In the genomic region with DNA sequence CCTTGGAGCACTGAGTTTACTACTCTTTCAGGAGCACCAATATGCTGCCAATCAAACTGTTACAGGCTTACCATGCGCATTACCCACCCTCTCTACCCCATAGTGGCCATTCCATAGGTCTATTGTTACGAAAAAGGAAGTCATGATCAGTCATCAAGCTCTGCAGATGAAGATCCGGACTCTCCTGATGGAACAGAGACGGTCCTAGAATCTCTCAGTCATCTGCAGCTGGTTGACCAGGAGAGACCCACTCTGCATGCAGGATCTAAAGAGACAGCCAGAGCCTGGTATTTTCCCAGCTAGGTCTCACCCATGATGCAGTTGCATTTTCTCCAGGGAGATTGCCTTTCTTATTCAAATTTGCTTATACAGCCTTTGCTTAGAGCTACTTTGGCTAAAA, we compare ENCODE assay signal across 25 mouse cellular contexts. TPM values are rescaled to one million over a fixed set of nuclear protein-coding genes. Genes with fewer than 3 reads are reported as not detected.
A peak's percentile ranks its signal among the peaks of the same experiment; 100 is the strongest.
DNase-seq lines count a peak whose midpoint lies in the region; ATAC-seq and TF ChIP-seq lines count a peak whose summit lies in the region.
"Had no signal": no experiment of that assay in that cellular context is flagged by ENCODE, and none has a peak within 500 bp of the region (broad histone marks: within the 10 kb centered on the region; RNA-seq: fewer than 3 reads in every experiment).

No protein-coding gene starts in this region.

- ATAC-seq in G1E (ENCODE audit: extremely low read depth, insufficient number of reproducible peaks, low FRiP score, poor library complexity, severe bottlenecking): peak; percentile 49
- ATAC-seq: forebrain, embryonic 14.5 days; forebrain, postnatal 0 days; intestine, embryonic 16.5 days had no signal

- H3K27ac ChIP-seq in ES-Bruce4 (ENCODE audit: insufficient read depth, low read length): peak overlapping the region; percentile 93
- H3K27ac ChIP-seq: embryonic facial prominence, embryonic 12.5 days; embryonic facial prominence, embryonic 15.5 days; gastrocnemius, adult 2 months; heart, adult 2 months; heart, embryonic 10.5 days; hindbrain, embryonic 12.5 days; hindbrain, embryonic 15.5 days had no signal

- no peak for TF ChIP-seq POLR2A in ES-Bruce4 (IDR thresholded peaks at IDR 0.05; ENCODE audit: insufficient read depth, low read length)

- no peaks in the 10 kb centered on the region for H3K27me3 ChIP-seq in ES-Bruce4 (ENCODE audit: control insufficient read depth, insufficient read depth, low read length, poor library complexity, severe bottlenecking)
- peaks cover 12% of the 10 kb centered on the region for H3K27me3 ChIP-seq in G1E (ENCODE audit: insufficient read depth, low read length)
- H3K27me3 ChIP-seq: embryonic facial prominence, embryonic 12.5 days had no signal

- 0 out of 2 replicates have a peak overlapping the region, but pooled peaks have one; percentile 12 for H3K4me3 ChIP-seq in ES-Bruce4 (ENCODE audit: low read depth, low read length)
- no peak overlapping the region for H3K4me3 ChIP-seq in G1E (ENCODE audit: low read depth, low read length)
- H3K4me3 ChIP-seq: embryonic facial prominence, embryonic 12.5 days; embryonic facial prominence, embryonic 15.5 days; gastrocnemius, adult 2 months; heart, adult 2 months; heart, embryonic 10.5 days; hindbrain, embryonic 12.5 days; hindbrain, embryonic 15.5 days had no signal

- no peaks in the 10 kb centered on the region for H3K9me3 ChIP-seq in ES-Bruce4 (replicated peaks; ENCODE audit: control insufficient read depth, insufficient read depth, low read length, poor library complexity, severe bottlenecking)
- no peaks in the 10 kb centered on the region for H3K9me3 ChIP-seq in G1E (replicated peaks)
- H3K9me3 ChIP-seq: embryonic facial prominence, embryonic 12.5 days; embryonic facial prominence, embryonic 15.5 days; heart, embryonic 10.5 days; hindbrain, embryonic 12.5 days; hindbrain, embryonic 15.5 days had no signal

- no peak overlapping the region for H3K9ac ChIP-seq in ES-Bruce4 (ENCODE audit: low read depth, poor library complexity, severe bottlenecking)
- H3K9ac ChIP-seq: embryonic facial prominence, embryonic 12.5 days; embryonic facial prominence, embryonic 15.5 days; forebrain, postnatal 0 days; hindbrain, embryonic 12.5 days; hindbrain, embryonic 15.5 days had no signal

- TF ChIP-seq CTCF in ES-Bruce4 (IDR thresholded peaks at IDR 0.05; ENCODE audit: low read depth, low read length) (no peak), G1E (IDR thresholded peaks at IDR 0.05; ENCODE audit: low read depth, low read length) (no peak)

- no peak for DNase-seq in G1E (ENCODE audit: low spot score)
- peak; percentile 32 for DNase-seq in induced T-regulatory cell, adult 2 months (ENCODE audit: low read depth)
- DNase-seq in layer of hippocampus, postnatal 14 days (ENCODE audit: low spot score in 2 of 2): no peak
- no peak for DNase-seq in adrenal gland, adult 2 months
- no peak for DNase-seq in urinary bladder, adult 2 months (ENCODE audit: low spot score)
- DNase-seq in heart, adult 18-20 months: no peak
- DNase-seq: adrenal gland, postnatal 10 days; adrenal gland, postnatal 36 days; cerebellum, adult 18-20 months; cerebellum, adult 9-10 months; cerebellum, postnatal 14 days; forebrain, postnatal 0 days; gastrocnemius, adult 2 months; gastrocnemius, postnatal 14 days; heart, adult 2 months; kidney, adult 18-20 months; kidney, adult 9 months had no signal

- TF ChIP-seq EP300 in ES-Bruce4 (IDR thresholded peaks at IDR 0.05; ENCODE audit: insufficient read depth, low read depth, low read length): no peak

- H3K36me3 ChIP-seq in ES-Bruce4 (ENCODE audit: control insufficient read depth, insufficient read depth, low read length, poor library complexity, severe bottlenecking): no peaks in the 10 kb centered on the region; the same call in 1 of the 2 replicates
- H3K36me3 ChIP-seq in G1E (replicated peaks): no peaks in the 10 kb centered on the region
- H3K36me3 ChIP-seq: embryonic facial prominence, embryonic 12.5 days; embryonic facial prominence, embryonic 15.5 days; heart, embryonic 10.5 days; hindbrain, embryonic 12.5 days; hindbrain, embryonic 15.5 days had no signal

- H3K4me1 ChIP-seq in ES-Bruce4 (ENCODE audit: control insufficient read depth, insufficient read depth, low read length) (no peaks in the 10 kb centered on the region), G1E (ENCODE audit: insufficient read depth, low read depth, low read length) (no peaks in the 10 kb centered on the region)
- H3K4me1 ChIP-seq: embryonic facial prominence, embryonic 12.5 days; embryonic facial prominence, embryonic 15.5 days; heart, embryonic 10.5 days; hindbrain, embryonic 12.5 days; hindbrain, embryonic 15.5 days had no signal

RNA-seq across cellular contexts. Expression of gene Bclaf3, which starts 3.8 kb away (rescaled TPM):
- polyA plus RNA-seq in ES-Bruce4 (2011; ENCODE audit: insufficient read depth, insufficient read length, low read depth, missing spikeins) (118 and 124 TPM in 2 replicates), G1E (2012) (2.8 and 2.9 TPM in 2 replicates)
- total RNA-seq in G1E (2014; fragmentation: Nextera tagmentation) (64.4 and 73.5 TPM in 2 replicates), G1E (2017) (41.4 and 52.0 TPM in 2 replicates)
- 1 to 10 TPM; 7.9 to 8.2 TPM for total RNA-seq in layer of hippocampus, postnatal 14 days (2021)
- total RNA-seq in adrenal gland, adult 2 months (2021): 1 to 10 TPM; 8.5 to 9.2 TPM
- 0.32 and 0.53 TPM in 2 replicates for polyA plus RNA-seq in adrenal gland, adult 2 months (2012; rRNA removed)
- 10.3 and 13.5 TPM in 2 replicates for polyA plus RNA-seq in urinary bladder, adult 2 months (2012; rRNA removed)
- 1 to 10 TPM; 2.4 to 3.1 TPM for total RNA-seq in heart, adult 18-20 months (2021)

Comparison
In these comparisons a context has a peak if more than half of its experiments do, and no peak if none do; other contexts are left out.
1. RNA of gene Bclaf3, which starts 3.8 kb away (total RNA-seq): 41.4 to 73.5 TPM in G1E; 8.5 to 9.2 TPM in adrenal gland, adult 2 months, 7.9 to 8.2 TPM in layer of hippocampus, postnatal 14 days and 2.4 to 3.1 TPM in heart, adult 18-20 months; every median in the first group is over 4 times any median in the second.